Mouse (Mus musculus): Measurements from ENCODE around the gene 4930435E12Rik.
"Not testable (repeated sequence)": the region's sequence is repeated elsewhere in the genome, so short reads cannot be mapped to it uniquely, and the experiment has no call there.

Gene 4930435E12Rik

DNA sequence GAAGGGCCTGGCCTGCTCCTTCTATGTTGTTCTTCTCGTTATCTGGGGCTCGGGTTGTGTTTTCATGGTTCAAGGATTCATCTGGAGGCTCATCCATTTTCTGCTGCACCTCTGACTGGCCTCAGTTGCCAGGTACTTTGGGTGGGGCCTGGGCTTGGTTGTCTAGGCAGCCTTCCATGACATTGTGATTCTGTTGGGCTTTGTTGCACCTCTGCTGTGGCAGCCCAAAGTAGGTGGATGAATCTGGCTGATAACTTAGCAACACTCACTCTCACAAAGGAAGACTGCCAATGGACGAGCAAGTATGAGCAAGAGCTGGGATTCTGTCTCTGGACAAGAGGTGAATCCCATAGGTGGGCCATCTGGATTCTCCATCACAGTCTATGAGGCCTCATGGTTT is at the start of gene 4930435E12Rik:
Gene 4930435E12Rik, minus strand, starts transcription at position 101 of the 400 bp plus-strand sequence.
- ChIA-PET POLR2A (interaction anchor here in 1 of 4 experiments (0.6 kb wide), 1 partner anchor 30 kb away, joined by 3 read pairs; no protein-coding TSS in a partner anchor), CTCF (no interaction called here)

DNA sequence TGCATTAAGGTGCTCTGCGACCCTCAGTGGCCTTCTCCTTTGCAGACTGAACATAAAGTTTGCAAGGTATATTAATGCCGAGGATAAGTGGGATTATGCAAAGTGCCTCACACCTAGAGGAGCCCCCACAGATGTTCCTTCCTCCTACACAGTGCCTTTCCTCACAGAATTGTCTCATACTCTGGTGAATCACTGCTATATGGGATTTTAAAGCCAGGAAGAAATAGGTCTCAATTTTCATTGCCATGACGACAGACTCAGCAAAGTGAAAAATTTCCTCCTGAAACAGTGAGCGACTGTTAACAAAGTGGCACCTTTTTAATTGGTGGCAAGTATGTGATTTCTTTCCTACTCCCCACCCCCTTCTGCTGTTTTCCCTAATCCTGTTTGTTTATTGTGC is 45.9 kb upstream of the 4930435E12Rik start:
- ChIA-PET POLR2A (no interaction called here), CTCF (no interaction called here)

DNA sequence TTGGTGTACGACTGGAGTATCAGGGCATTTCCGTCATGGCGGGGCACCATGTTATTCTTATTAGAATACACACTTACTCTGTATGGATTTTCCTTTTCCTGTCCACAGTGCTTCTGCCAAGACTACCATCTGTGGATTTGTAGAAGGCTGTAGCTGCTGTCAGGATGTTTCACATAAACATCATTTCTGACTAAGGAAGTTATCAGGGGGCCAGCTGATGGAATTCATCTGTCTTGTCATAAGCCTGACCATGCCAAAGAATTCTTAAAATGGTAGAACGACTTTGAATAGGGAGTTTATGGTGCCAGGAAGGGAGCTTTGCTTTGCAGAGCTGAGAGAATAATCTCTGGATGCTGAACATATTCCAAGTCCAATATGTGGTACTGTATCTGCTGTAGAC is 44.7 kb upstream of the 4930435E12Rik start:
- ChIA-PET CTCF (no interaction called here), POLR2A (no interaction called here)

DNA sequence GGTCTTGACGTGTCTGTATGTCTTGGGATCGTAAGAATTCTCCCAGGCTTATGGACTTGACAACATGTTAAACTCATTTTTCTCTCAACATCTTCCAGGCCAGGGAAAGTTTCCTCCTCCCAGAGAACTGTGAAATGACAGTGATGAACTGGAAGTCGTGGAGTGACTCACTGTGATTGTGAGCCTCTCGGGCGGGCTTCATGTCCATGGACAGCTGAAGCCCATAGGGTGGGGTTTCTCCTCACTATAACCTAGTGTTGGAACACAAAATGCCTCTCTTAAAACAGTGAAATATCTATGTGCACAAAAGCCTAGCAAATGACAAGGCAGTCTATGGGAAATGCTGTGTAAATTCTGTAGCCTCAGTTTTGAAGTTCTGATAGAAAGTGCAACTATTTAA is 35.8 kb upstream of the 4930435E12Rik start:
- CTCF ChIA-PET, result no interaction called here
- POLR2A ChIA-PET, result no interaction called here

DNA sequence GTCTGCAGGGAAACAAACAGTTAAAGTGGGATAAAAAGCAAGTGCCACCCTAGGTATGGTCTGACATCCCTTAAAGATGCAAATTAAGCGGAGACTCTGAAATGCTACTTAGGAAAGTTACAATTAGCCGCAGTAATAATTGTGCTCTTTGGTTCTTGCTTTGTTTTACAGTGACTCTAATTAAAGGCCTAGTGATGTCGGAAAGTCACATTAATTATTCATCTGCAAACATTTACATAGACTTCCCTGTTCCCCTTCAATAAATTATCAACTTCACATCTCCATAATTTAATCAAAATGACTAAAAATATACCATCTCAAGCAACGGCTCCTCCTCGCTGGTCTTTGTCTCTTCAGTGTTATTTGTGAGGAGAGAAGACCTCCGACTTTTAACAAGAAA is 32.0 kb upstream of the 4930435E12Rik start:
- ChIA-PET POLR2A (no interaction called here), CTCF (no interaction called here)

DNA sequence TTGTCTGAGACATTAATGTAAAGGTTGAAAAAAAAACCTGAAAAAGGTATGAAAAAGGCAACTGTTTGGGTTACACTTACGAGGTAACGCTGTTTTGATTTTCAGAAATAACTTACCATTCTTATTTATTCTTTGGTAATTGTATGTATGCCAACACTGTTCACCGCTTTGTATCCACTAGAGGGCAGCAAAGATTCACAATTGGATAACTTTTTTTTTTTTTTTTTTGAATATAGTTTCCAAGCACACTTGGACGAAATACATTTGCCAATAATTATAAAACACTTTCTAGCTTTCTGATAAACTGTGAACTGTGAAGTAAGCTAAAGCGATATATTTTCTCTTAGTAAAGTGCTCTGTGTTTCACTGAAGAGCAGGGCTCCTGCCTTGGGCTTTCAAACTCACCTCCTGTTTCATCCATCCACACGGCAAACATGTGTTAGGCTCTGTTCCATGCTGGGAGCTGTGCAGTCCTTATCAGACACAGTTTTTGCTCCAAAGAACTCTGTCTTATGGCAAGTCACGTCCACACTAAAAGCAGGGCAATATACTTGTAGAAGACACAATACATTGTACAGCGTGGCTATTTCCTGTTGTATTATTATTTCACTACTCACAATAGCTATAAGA is 29.7 kb upstream of the 4930435E12Rik start:
- POLR2A ChIA-PET, result interaction anchor here in 2 of 4 experiments (0.6 to 0.7 kb wide), 2 partner anchors 29 to 245 kb away, joined by 3 to 4 read pairs; no protein-coding TSS in a partner anchor

DNA sequence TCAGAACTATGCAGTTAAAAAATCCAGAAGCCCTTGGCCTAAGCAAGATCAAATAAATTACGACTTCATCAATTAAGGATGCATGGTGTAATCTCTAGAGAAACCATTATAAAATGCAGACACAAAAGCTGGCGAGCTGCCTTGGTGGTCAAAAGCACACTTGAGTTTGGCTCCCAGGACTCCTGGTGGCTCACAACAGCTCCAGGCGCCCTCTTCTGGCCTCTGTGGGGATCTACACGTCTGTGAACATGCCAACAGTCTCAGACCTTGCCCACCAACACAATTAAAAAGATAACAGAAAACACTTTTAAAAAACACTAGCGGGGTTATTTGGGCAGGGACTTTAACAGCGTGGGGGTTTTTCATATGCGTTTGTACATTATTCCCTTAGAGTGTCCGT is 16.0 kb downstream of the 4930435E12Rik start:
- CTCF ChIA-PET, result interaction anchor here (0.6 to 2.2 kb wide), 12 partner anchors 12 to 500 kb away, joined by 3 to 11 read pairs (median 4); partner anchors contain the start of gene Maats1 (in 1 of the 4)
- POLR2A ChIA-PET, result no interaction called here

More for the DNA sequence above, 29.7 kb upstream of the 4930435E12Rik start:
- CTCF ChIA-PET, result interaction anchor here in 3 of 4 experiments (0.6 to 1.6 kb wide), 8 partner anchors 12 to 1118 kb away, joined by 3 to 8 read pairs (median 4); no protein-coding TSS in a partner anchor

DNA sequence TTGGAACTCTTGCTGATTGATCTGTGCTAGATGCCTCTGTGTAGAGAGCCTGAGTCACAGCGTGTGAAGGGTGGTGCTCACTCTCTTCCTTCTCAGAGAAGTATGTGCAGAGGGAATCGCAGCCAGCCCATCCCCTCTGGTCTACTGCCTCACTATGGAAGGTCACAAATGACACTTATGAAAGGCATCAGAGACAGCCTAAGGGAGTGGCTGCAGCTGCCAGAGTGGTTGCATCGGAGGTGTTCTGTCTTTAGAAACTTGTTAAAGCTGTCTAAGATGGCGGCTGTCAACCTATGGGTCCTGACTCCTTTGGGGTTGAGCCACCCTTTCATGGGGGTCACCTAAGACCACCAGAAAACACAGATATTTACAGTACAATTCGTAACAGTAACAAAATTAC is 18.4 kb downstream of the 4930435E12Rik start:
- POLR2A ChIA-PET, result no interaction called here
- CTCF ChIA-PET, result interaction anchor here in 1 of 4 experiments (0.5 kb wide), 1 partner anchor 196 kb away, joined by 4 read pairs; no protein-coding TSS in a partner anchor

DNA sequence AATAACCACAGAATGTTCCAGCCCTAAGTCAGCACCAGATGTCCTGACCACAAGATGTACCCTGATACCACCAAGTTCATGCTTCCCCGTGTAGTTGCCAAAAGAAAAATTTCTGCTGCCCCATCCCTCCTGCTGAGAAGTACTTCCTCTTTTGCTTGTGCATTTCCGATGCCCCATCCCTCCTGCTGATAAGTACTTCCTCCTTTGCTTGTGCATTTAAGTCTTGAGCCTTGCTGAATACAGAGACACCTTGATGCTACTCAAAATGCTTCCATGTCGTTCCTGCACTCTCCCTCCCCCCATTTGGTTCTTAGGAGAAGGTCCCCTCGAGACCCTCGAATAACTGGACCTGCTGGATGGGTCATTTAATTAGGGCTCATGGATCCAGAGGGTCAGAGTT is 20.8 kb downstream of the 4930435E12Rik start:
- POLR2A ChIA-PET, CTCF ChIA-PET: not testable (repeated sequence)

DNA sequence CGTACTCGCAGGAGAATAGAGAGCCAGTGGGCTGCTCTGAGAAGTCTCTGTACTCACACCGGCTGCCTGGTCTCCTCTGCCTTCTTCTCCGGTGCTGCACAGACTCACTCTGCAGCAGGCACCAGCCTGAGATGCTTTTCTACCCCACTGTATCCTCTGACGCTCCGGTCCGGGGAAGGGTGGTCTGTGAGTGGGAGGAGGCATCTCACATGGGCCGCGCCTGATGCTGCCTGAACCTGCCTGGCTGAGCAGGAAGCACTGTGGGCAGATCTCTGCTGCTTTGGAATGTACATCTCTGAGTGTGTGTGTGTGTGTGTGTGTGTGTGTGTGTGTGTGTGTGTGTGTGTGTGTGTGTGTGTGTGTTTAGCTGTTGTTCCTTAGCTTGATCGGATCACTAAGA is 28.5 kb downstream of the 4930435E12Rik start, which contains the start of gene Upk1b:
Gene Upk1b, minus strand, starts transcription at position 238 of the 400 bp plus-strand sequence.
- CTCF ChIA-PET, result no interaction called here
- POLR2A ChIA-PET, result no interaction called here

DNA sequence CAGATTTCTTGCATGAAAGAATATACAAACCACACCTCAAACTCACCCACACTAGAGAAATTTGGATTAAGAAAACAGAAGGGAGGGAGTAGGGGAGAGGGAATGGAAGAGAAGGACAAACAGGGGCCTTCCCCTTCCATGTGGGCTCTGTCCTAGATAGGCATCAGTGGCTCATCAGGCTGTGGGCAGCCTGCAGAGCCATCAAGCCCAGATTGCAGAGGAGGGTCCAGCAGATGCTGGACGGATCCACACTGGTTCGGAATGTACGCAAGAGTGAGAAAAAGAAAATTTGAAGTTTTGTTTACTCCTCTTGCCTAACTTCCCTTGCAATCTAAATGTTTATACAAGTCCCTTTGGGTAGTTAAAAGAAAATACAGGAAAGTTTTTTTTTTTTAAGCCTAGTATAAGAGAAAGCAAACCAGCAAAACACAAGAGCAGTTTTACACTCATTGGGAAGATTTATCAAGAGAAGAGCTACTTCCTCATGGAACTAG is 29.5 kb downstream of the 4930435E12Rik start:
- CTCF ChIA-PET, result no interaction called here
- POLR2A ChIA-PET, result no interaction called here

DNA sequence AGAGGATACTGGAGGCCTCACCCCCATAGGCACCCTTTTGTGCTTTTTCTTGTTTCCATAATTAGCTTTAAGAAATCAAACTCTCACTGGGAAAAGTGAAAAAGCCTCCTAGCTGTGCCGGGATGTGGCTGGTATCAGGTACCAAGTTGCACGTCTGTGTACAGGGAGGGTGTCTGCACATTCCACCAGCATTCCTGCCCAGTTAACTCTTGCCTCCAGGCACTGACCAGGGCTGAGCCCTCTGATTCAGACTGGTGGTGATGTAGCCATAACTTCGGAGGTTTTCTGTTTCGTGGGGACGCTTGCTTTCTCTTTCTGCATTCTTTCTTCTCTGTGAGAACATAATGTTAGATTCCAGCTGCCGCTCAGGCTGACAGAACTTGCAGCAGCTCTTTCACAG is 35.4 kb downstream of the 4930435E12Rik start:
- ChIA-PET CTCF (interaction anchor here in 1 of 4 experiments (1.0 kb wide), 1 partner anchor 161 kb away, joined by 3 read pairs; no protein-coding TSS in a partner anchor), POLR2A (interaction anchor here in 1 of 4 experiments (1.1 kb wide), 1 partner anchor 89 kb away, joined by 3 read pairs; no protein-coding TSS in a partner anchor)

DNA sequence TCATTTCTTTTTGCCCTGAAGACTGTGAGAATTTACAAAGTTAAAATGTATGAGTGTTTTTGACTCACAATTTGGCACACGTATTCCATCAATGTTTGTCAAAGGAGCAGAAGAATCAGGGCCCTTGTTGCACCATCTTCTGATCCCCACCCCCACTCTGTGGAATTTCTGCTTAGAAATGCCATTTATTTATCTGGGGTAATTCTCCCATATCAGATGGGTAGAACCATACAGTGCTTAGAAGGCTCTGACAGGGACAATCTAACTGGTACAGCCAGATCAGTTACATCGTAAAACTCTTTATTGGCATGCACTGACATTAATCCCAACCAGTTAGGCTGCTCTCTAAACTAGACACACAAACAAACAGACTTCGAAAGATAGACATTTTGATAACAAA is 38.6 kb downstream of the 4930435E12Rik start:
- CTCF ChIA-PET, result no interaction called here
- POLR2A ChIA-PET, result no interaction called here

DNA sequence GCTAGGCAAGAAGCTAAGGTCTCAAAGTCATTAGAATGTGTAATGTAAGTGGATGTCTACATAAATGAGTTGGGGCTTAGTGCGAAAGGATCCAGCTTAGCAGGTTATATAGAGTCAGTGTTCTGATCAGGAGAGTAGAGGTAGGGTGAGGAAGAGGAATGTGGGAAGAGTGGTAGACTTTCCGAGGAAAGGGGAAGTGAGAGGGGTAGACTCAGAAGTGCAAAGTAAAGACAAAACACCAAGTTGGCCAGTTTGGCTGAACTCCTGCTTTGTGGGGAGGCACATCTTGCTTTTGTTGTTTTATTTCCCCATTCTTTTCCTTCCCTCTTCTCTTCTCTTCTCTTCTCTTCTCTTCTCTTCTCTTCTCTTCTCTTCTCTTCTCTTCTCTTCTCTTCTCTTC is 39.5 kb downstream of the 4930435E12Rik start:
- ChIA-PET CTCF (no interaction called here), POLR2A (interaction anchor here in 1 of 4 experiments (1.4 kb wide), 1 partner anchor 31 kb away, joined by 3 read pairs; no protein-coding TSS in a partner anchor)

DNA sequence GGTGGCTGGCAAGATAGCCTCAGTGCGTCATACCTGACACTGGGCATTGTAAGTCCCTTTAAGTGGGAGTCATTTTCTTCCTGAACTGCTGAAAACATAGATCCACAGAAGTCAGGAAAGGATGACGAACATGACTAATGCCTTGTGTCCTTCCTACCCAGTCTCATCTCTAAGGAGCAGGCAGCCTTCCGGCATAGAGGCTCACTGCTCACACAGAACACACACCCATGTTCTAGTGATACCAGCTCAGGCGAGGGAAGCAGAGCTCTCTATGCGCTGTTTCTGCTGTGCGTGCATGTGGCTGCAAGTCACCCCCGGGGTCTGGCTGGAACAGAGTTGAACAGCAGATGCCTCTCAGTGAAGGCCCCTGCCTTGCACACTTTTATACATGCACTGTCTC is 43.2 kb downstream of the 4930435E12Rik start:
- ChIA-PET POLR2A (no interaction called here), CTCF (no interaction called here)

DNA sequence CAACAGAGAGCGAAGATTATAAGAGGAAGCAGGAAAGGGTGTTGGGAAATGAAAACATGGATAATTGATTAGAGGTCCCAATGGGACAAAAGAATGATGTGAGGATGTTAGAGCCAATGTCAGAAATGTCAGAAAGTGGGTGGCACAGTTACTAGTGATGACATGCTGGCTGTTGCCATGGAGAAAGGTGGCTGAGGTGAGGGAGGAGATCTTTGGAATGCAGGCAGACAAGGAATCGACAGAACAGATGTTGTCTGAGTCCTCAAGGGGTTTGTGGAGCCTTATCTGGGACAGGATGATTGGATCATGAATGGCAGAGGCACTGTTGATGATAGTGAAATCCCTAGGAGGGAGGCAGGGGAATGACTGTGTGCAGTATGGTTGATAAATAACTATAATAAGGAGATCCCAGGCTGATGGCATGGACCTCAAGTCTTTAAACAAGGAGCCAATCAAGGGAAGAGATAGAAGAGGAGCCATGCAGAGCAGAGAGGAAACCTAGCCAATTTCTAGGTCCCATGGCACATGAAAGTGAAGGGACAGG is 46.0 kb downstream of the 4930435E12Rik start:
- ChIA-PET CTCF (no interaction called here), POLR2A (no interaction called here)

DNA sequence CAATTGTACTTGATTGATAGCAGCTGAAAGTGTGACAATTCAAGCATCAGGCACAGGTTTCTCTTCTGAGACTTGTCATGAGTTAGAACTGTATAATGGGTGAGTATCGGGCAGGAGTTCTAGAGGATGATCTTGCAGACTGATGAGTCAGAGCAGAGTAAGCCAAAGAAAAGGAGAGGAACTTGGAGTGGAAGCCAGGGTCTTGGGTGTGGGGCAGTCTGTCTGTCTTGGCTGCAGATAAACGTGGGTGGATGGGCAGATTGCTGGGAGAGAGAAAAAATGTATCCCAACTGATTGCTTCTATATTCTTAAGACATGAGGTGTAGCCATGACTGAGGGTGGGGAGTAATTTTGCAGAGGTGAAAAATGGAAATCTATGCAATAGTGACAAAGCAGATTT is 46.6 kb downstream of the 4930435E12Rik start:
- CTCF ChIA-PET, result no interaction called here
- POLR2A ChIA-PET, result no interaction called here

DNA sequence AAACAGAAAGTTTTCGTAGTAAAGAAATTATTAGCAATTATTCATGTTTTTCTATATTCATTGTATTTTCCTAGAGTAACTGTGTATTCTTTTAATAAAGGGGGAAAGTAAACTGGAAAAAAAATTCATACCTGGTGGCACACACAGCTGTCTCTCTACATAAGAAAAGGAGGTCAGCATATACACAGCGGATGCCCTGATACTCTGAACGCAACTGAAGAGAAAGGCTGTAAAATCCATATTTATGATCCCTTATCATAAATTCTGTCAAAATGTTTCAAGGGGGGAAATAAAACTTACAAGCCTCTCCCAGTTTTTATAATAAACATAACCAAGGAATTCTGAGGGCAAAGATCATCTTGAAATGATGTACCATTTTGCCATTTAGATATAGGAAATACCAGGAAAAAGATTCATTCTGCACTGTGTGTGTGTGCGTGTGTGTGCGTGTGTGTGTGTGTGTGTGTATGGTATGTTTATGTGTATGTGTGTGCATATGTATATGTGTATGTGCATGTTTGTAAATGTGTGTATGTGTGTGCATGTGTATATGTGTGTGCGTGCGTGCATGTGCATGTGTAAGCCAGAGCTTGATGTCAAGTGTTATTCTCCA is 47.5 kb downstream of the 4930435E12Rik start:
- ChIA-PET POLR2A (no interaction called here), CTCF (no interaction called here)

DNA sequence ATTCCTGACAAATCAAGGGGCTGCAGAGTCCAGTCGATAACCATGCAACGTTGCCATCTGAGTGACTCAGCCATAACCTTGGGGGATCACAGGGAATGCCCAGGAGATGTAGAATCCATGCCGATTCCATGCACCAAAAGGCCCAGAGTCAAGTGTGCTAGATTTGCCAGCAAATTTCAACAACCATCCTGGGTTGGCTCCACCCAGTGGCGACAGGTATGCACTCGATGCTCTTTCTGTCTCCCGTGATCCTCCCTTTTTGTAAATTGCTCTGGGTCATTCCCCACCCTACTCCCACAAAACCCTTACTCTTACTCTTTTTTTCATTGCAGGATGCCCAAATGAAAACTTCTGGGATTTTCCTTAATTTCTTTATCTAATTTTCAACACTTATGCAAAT is 52.2 kb downstream of the 4930435E12Rik start:
- ChIA-PET CTCF (interaction anchor here in 1 of 4 experiments (1.1 kb wide), 1 partner anchor 157 kb away, joined by 3 read pairs; no protein-coding TSS in a partner anchor), POLR2A (no interaction called here)

DNA sequence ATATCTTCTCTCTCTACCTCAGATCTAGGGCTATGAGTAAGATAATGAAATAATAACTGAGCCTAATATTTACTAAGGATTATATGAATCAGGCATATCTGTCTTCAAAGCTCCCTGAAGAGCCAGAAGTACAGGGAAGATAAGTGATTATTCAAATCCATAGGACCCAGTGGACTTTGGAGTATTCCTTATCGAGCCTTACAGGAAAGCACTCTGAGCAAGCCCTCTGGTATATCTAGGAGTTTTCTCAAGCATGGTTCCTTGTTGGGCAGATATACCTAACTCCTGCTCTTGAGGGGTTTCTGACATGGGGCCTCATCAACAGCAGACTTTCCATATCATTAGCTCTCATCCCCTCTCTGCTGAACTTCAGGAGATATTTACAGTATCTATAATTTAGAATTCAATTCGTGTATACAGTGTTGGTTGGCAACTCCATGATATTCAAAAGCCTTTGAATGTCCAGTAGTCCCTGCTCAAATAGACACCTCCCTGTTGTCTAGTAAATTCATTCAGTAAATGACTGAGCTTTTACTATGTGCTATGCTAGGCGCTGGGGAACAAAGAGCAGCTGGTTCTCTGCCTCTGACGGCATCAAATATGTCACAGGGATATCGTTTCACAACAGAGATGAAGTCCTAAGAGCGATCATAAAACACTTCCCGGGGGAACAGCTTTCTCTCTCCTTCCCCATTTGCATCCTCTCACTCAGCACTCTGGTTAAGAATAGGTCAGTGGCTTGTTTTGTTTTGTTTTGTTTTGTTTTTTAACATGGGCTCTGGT is 53.4 kb downstream of the 4930435E12Rik start:
- POLR2A ChIA-PET, result interaction anchor here in 1 of 4 experiments (1.0 kb wide), 1 partner anchor 9 kb away, joined by 3 read pairs; no protein-coding TSS in a partner anchor
- CTCF ChIA-PET, result interaction anchor here in 1 of 4 experiments (1.1 kb wide), 1 partner anchor 156 kb away, joined by 3 read pairs; no protein-coding TSS in a partner anchor
